Mouse (Mus musculus) v-Abl transformed pro-B cells (cell line): ENCODE data around the gene Ptcd1.
"Not testable (repeated sequence)": the region's sequence is repeated elsewhere in the genome, so short reads cannot be mapped to it uniquely, and the experiment has no call there.

Experiments used
- in situ Hi-C, 2 experiments: fragments of 400-800 bp; cut with MboI; formaldehyde crosslinking; loops; one replicate each; pipeline ENCODE4 v1.15.1; 2025; ENCODE audit not compliant: unreplicated experiment in 2 of 2

The Ptcd1 gene

DNA sequence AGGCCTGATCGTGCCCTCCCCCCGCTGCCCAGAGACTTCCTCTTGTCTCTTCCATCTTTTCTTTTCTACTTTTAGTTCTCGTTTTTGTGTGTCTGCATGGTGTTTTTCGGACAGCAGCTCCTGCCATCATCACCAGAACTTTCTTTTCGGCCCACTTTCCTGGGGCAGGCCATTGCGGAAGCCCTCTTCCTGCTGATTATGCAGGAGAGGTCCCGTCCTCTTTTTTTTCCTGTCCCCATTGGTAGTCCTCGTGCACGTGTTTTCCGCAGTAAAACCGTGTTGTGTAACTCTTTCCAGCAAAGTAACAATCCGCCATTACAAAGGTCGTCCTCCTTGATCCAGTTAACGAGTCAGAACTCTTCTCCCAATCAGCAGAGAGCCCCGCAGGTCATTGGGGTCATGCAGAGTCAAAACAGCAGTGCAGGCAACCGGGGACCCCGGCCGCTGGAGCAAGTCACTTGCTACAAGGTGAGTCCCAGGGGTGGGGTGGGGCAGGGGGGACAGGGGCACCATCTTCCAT lies 11.6 kb upstream of the Ptcd1 start:
- in situ Hi-C loops, result no loop called here

DNA sequence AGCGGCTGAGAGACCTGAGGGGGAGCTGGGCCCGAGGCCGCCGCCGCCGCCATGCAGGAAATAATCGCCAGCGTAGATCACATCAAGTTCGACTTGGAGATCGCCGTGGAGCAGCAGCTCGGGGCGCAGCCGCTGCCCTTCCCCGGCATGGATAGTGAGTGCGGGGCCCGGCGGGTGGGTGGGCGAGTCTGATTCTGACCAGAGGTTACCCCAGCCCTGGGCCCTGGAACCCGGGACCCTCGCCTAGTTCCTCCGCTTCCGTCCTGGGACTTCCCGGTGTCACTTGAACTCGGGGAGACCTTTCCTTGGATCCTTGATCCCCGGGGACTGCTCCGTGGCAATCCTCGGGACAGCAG lies 376 bp upstream of the Ptcd1 start:
- in situ Hi-C loops, result no loop called here

DNA sequence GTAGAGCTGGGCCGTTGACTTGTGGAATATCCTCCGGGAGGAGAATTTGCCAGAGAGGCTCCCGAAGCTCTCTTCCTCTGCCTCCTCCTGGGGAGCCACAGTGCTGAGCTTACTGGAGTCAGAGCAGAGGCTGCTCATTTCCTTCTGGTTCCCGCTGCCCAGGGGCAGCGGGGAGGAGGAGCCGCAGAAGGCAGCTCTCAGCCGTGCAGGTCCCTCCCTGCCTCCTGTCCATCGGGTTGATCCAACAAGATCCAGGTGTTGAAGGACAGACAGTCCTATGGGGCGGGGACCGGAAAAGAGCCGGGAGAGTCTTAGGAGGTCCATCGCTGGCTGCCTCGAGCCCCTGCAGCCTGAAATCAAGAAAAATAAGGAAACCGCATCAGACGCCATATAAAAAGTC lies 1.7 kb downstream of the Ptcd1 start:
- in situ Hi-C loops, result no loop called here

DNA sequence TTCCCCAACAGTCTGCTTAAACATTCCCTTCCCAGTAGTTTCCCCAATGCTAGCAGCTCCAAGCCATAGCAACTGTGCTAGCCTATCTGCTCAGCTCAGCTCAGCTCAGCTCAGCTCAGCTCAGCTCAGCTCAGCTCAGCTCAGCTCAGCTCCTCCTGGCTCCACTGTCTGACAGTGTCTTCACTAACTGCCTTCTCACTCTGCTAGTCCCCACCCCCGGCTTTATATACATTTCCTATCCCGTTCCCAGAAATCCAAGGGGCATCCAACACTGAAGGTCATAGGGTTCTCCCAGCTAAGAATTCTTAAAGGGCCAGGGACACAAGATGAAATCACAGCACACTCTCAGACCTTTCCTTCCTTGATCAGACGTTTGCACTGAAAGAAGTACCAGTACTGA lies 2.2 kb downstream of the Ptcd1 start:
- in situ Hi-C loops, result no loop called here

DNA sequence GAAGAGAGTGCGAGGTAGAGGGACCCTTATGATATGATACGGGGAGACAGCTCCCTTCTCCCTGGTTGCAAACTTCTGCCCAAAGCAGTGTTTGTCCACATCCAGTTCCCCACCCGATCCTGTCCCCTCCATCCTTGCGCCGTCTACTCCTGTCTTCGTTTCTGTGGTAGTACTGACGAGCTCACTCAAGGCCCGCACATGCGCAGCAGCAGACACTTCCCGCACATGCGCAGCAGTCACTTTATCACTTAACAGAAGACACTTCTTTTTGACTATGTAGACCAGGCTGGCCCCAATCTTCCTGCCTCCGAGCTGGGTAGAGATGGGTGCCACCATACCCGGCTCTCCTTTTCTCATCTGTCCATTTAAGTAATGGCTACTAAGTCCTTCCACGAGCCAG lies 5.5 kb downstream of the Ptcd1 start:
- in situ Hi-C loops, result no loop called here

DNA sequence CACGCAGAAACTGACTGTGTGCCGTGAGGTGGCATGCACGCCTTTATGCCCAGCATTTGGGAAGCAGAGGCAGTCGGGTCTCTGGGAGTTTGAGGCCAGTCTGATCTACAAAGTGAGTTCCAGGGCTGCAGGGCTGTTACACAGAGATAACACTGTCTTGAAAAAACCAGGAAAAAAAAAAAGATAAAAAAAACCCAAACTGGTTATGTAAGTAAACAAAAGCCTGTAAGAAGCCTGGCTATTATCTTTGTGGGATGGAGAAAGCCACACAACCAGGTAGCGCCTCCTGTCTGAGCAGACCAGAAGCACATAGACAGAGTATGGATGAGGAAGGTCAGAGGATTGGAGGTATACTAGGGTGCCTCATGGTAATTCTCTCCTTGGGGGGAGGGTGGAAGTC lies 14.2 kb downstream of the Ptcd1 start:
- in situ Hi-C loops, result no loop called here

DNA sequence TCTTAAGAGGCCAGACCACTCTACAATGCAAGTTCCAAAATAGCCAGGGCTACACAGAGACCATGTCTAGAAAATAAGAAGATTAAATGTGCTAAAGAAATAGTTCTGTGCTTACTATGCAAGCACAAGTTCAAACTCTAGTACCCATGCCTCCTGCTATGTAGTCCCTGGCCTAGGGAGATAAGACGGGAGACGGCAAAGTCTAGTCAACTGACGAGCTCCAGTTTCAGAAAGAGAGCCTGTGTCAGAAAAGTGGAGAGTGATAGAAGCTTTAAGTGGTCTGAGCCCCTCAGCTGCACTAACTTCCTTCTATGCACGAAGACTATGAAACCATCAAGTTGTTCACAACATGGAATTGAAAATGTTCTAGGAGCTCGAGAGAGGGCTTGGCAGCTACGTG lies 17.6 kb downstream of the Ptcd1 start:
- in situ Hi-C loops, result no loop called here

DNA sequence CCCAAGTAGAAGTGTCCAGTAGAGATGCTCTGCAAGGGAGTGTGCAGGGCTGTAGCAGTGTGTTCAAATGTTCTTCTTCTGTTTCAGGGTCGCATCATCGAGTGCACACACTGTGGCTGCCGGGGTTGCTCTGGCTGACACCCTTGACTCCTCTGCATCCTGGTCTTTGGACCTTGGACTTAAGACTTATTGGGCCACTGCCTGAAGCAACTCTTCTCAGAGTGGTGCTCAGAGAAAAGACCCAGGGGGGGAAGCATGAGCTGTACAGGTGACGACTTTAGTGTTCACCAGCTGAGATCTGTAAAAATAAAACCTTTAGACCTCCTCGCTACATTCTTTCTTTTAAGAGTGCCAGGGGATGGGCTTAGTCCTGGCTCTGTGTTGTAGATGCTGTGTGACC lies 19.2 kb downstream of the Ptcd1 start:
- in situ Hi-C loops, result no loop called here

DNA sequence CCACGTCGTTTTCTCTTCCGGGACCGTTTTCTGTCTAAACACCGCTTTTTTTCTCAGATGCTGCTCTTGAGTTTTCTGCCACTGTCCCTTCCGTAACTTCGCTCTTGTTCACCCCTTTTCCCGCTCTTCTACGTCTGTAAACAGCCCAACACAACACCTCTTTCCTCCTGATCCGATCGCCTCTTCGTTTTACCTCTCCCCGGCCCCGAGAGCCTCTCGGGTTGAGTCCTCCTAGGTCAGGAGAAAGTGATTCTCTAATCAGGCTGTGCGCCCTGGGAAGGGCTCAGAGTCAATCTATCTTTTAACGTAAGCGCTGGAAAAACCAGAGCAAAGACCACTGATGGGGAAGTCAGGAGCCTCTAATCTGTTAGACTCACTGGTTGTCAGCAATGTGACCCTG lies 26.3 kb downstream of the Ptcd1 start:
- in situ Hi-C loops, result no loop called here

DNA sequence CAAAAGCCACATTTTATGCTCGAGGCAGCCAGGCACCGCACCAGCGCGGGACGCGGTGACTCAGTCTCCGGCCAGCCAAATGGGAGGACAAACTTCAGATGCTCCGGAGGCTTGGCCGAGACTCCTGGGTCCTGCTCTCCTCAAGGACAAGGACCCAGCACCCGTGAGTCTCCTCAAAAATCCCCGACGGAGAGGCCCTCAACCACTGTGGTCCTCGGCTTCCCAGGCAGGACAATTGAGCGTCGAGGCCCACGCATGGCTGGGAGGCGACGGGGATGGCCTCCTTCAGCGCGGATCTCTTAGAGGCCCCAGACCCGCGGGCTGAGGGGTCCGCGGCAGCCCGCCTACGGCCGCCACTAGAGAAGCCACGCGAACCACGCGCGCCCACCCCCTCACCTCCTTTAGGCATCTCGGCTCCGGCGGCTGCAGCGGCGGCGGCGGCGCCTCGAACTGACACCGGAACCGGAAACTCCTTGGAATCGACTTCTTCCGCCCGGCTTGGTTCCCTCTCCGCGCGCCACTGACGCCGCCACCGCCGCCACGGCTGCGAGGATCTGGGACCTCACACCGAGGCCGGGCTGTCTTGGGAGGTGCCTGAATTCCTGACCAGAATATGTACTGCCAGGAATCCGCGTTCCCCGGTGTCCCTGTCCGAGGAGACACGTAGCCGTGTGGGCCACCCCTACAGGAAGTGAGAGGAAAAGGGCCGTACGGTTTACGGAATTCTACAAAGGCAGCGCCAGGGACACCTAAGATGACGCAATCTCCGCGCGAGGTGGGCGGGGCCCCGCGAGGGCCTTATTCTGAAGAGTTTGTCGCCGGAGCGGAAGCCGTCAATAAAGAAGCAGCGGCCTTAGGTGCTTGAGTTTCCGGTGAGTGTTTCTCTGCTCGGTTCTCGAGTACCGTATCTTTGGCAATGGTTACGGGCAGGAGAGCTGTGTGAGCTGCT lies 27.1 kb downstream of the Ptcd1 start, which contains the start of the genes Pdap1 and Bud31:
Gene Pdap1, minus strand, starts transcription at position 668 of the 949 bp plus-strand sequence.
Gene Bud31, plus strand, starts transcription at position 792 of the 949 bp plus-strand sequence.
- in situ Hi-C loops, result no loop called here

DNA sequence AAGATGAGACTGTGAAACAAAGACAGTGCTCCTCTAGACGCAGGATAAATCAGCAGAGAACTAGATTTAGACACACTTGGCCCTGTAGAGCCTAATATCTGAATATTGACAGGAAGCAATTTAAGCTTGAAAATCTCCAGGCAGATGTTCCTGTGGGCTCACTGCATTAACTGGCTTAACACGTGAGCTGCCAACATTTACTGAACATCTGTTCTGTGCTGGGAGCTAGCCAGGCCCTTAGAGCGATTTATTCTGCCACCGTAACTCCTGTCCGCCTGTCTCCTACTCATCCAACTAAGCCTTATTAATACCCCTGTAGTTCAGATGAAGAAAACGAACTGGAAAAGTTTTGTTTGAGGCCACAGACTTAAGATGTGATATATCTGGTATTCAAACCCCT lies 28.1 kb downstream of the Ptcd1 start:
- in situ Hi-C loops, result no loop called here

DNA sequence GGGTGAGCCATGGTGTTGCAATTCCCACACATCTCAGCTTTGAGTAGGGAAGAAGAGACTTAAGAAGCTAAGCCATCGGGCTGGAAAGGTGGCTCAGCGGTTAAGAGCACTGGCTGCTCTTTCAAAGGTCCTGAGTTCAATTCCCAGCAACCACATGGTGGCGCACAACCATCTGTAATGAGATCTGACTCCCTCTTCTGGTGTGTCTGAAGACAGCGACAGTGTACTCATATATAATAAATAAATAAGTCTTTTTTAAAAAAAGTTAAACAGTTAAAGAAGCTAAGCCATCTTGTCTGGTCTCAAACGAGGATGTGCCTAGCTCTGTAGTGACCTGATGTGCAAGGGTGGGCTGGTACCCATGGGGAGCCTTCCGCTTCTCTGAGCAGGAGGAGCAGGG lies 33.6 kb downstream of the Ptcd1 start:
- in situ Hi-C loops, result not testable (repeated sequence)

DNA sequence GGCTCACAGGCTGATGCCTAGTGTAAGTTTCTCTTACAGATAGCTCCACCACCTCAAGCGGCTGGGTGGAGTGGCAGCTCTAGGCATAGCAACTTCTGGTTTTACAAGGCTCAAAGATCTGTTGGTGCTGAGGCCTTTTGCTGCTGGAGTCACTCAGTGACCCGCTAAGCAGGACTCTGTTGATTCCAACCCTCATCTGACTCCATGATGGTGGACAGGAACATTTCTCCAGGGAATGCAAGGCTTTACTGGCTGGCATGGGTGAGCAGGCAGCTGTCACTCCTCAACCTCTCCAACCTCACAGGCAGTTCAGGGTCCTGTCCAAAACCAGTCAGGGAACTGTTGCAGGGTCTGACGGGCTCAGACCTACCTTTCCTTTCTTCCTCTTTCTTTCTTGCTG lies 35.9 kb downstream of the Ptcd1 start:
- in situ Hi-C loops, result no loop called here

DNA sequence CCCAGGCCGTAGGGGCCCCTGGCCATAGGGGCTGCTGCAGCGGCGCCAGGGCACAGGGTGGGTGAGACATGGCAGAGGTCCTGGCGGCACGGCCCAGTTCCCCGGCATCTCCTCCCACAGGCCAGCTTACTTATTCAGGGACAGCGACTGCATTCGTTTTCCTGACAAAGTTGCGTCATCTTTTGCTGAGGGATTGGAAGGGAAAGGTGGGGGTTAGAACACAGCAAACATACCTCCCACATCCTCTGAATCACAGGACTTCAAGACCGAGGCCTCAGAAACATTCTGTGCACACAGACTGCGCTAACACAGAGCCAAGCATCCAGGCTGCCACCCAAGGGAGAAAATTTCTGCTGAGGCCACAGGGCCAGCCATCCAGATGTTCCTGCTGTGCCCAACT lies 36.7 kb downstream of the Ptcd1 start:
- in situ Hi-C loops, result no loop called here

DNA sequence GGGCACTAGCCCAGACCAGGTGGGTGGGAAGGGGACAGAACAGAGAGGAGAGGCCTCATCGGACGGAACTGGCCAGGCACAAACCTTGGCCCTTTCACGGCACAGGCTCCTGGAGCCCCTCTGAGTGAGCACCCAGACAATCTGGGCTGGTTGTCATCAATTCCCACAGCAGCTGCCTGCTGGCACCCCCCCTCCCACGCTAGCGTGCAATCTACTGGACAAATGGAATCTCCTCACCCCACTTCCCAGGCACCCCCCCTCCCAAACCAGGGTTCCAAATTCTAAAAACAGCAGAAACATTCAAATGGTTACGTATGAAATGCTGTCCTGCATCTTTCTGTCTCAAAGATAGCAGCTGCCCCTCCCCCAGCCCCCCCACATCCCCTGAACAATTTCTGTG lies 37.1 kb downstream of the Ptcd1 start:
- in situ Hi-C loops, result not testable (repeated sequence)

DNA sequence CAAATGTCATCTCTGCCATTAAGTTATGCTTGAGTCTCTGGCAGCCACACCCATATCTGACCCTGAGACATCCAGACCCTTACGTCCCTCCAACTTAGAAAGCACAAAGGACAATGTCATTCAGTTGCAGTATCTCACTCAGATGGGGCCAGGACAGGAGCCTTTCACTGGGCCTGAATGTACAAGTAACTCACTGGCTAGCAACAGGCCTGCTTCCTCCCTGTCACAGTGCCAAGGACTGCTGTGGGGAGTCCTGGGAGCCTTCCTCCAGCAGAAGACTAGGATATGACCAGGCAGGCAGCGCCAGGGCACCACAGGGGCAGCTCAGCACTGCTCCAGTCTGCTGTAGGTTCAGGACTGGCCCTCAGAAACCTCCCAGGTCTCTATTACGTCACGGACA lies 37.8 kb downstream of the Ptcd1 start:
- in situ Hi-C loops, result no loop called here

DNA sequence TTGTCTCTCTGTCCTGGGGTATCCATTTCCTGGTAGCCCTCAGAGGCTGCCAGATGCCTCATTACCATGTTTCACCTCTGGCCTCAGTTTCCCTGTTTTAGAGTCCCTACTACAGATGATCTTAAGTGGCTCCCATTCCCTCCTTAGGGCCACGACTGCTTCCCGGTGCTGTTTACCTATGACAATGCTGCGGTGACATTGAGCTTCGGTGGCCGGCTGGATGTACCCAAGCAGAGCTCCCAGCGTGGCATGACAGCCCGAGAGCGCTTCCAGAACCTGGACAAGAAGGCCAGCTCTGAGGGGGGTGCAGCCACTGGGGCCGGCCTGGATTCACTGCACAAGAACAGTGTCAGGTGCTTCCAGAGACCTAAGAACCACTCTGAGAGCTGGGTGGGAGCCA lies 40.3 kb downstream of the Ptcd1 start:
- in situ Hi-C loops, result no loop called here

DNA sequence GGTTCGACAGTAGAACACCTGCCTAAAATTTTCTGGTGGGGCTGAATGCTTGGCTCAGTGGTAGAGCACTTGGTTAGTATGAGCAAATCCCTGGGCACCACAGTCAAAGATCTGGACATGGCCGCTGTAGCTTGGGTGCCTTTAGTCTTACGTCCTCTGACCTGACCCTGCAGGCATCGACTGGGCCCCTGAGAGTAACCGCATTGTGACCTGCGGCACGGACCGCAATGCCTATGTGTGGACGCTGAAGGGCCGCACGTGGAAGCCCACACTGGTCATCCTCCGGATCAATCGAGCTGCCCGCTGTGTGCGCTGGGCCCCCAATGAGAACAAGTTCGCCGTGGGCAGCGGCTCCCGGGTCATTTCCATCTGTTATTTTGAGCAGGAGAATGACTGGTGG lies 43.5 kb downstream of the Ptcd1 start:
- in situ Hi-C loops, result loop anchor here (25.0 kb wide), 2 partner anchors 1089 to 1111 kb away; partner anchors contain the start of genes Ccz1 (in 2 of the 2) and Rnf6 (in 1 of the 2)

DNA sequence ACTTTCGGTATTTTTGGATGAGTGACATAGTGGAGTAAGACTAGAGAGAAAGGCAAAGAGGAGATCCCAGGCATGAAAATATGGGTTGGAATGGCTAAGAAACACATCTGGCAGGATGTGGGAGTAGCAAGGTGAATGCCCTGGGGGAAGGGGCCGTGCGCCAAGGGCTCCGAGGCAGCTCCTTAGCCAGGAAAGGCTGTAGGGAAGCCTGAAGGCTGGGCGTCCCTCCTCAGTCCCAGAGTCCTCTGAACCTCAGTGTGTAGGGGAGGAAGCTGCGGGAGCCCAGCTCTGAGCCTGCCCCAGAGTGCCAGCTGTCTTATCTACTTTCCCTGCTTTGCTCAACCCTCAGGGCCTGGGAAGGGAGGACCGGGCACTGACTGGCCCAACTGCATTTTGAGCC lies 46.0 kb downstream of the Ptcd1 start:
- in situ Hi-C loops, result loop anchor here (25.0 kb wide), 2 partner anchors 1091 to 1109 kb away; partner anchors contain the start of genes Ccz1 (in 2 of the 2) and Rnf6 (in 1 of the 2)

DNA sequence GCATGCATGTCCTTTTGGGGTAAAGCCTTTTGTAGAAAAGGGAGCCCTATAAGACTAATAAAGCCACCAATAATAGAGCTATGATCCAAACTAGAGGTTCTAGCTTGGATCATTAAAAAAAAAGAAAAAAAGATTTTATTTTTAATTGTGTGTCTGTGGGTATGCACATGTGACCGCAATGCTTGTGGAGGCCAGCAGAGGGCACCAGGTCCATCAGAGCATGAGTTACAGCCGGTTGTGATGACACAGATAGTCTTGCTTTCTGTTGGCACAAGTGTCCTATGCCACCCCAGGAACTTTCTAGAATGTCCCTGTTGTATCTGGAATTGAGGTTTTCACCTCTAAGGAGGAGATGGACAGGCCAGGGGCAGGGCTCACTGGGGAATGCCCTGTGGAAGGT lies 47.5 kb downstream of the Ptcd1 start:
- in situ Hi-C loops, result loop anchor here (25.0 kb wide), 2 partner anchors 1093 to 1107 kb away; partner anchors contain the start of genes Ccz1 (in 2 of the 2) and Rnf6 (in 1 of the 2)

DNA sequence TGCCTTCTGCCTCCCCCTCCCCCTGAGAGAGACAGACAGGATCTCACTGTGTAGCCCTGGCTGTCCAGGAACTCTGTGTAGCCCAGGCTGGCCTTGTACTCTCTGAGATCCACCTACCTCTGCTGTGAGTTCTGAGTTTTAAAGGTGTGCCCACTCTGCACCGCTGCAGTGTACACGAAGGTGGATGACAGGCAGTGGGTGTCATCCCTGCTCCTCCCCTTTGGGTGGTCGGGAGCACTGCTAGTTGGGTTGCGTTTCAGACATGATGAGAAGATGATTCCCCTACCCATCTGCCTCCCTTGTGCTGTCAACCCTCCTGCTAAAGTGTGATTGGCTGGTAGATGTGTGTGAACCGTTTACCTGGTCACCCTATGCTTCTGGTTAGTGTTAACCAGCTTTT lies 48.4 kb downstream of the Ptcd1 start:
- in situ Hi-C loops, result loop anchor here (25.0 kb wide), 2 partner anchors 1094 to 1106 kb away; partner anchors contain the start of genes Ccz1 (in 2 of the 2) and Rnf6 (in 1 of the 2)

DNA sequence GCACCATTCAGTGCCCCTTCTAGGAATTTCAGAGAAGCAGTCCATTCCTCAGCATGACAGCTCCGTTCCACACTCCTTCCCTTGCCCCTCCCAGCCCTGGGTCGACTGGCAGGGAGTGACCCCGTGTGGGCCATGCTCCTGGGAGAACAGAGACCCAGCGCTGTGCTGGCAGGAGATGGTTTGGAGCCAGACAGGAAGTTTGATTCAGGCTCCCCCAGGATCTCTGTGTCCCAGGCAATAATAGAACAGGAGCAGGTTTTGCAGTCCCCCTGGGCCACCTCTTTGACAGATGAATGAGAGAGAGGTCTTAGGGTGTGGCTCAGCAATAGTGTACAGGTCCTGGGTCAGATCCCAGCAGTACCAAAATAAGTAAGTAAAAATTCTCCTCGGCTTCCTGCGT lies 48.9 kb downstream of the Ptcd1 start:
- in situ Hi-C loops, result loop anchor here (25.0 kb wide), 2 partner anchors 1094 to 1106 kb away; partner anchors contain the start of genes Ccz1 (in 2 of the 2) and Rnf6 (in 1 of the 2)
